Mouse (Mus musculus) G1E (cell line): ENCODE measurements around the gene Sult1b1. TPM values are rescaled to one million over a fixed set of nuclear protein-coding genes. Genes with fewer than 3 reads are reported as not detected.
"Not testable (repeated sequence)": the region's sequence is repeated elsewhere in the genome, so short reads cannot be mapped to it uniquely, and the experiment has no call there.

ENCODE experiments used
- ATAC-seq: 2 replicates; pipeline ENCODE4 v1.8.0; 2016; ENCODE audit warnings: mild to moderate bottlenecking; ENCODE audit not compliant: insufficient number of reproducible peaks, poor library complexity, low FRiP score, severe bottlenecking; ENCODE audit errors: extremely low read depth
- DNase-seq: peaks from one replicate; pipeline ENCODE4 v3.0.0; 2012; ENCODE audit warnings: low spot score
- H3K27me3 ChIP-seq: 2 replicates; pipeline ENCODE4 v1.6.1; 2012; ENCODE audit warnings: mild to moderate bottlenecking, low read length, inconsistent platforms; ENCODE audit not compliant: insufficient read depth
- H3K36me3 ChIP-seq: replicated peaks from 2 replicates; pipeline ENCODE3; 2012; ENCODE audit warnings: mild to moderate bottlenecking, inconsistent platforms
- H3K4me1 ChIP-seq: 2 replicates; pipeline ENCODE4 v1.6.1; 2012; ENCODE audit warnings: low read depth, low read length, inconsistent platforms, mixed read lengths; ENCODE audit not compliant: insufficient read depth
- H3K4me3 ChIP-seq: 2 replicates; pipeline ENCODE4 v1.5.1; 2012; ENCODE audit warnings: low read depth, mild to moderate bottlenecking, inconsistent platforms, low read length, moderate library complexity, mixed read lengths
- H3K9me3 ChIP-seq: replicated peaks from 2 replicates; pipeline ENCODE4 v1.6.1; 2012; ENCODE audit warnings: inconsistent platforms
- CTCF ChIP-seq: IDR thresholded peaks from 2 replicates; pipeline ENCODE4 v1.5.1; 2012; ENCODE audit warnings: low read depth, low read length, inconsistent platforms, mixed read lengths
- GATA1 ChIP-seq: IDR thresholded peaks from 2 replicates; pipeline ENCODE4 v1.6.1; 2012; ENCODE audit warnings: borderline replicate concordance, low read length, inconsistent platforms, mixed read lengths
- GATA2 ChIP-seq: IDR thresholded peaks from 2 replicates; pipeline ENCODE4 v1.6.1; 2012; ENCODE audit warnings: low read depth, low read length, inconsistent platforms, borderline replicate concordance
- POLR2AphosphoS5 ChIP-seq: IDR thresholded peaks from 2 replicates; pipeline ENCODE4 v1.6.1; 2012; ENCODE audit warnings: low read depth, low read length, inconsistent platforms; ENCODE audit not compliant: insufficient replicate concordance
- TAL1 ChIP-seq: conservative IDR thresholded peaks from 2 replicates; pipeline ENCODE4 v1.6.1; 2012; ENCODE audit warnings: low read depth, low read length, inconsistent platforms, mixed read lengths
- polyA plus RNA-seq: library from polyadenylated mRNA; stranded (reverse); fragments of >175 nt; gene quantifications from 2 replicates; pipeline ENCODE4 v1.2.3, GENCODE M21; 2012
- total RNA-seq, 2 experiments: library from RNA; stranded (forward) in 1 of 2; stranded (reverse) in 1 of 2; fragments of 200-1000 nt in 1 of 2; fragments of >200 nt in 1 of 2; fragmentation: Nextera tagmentation in 1 of 2; gene quantifications; 2 replicates each; pipeline ENCODE4 v1.2.3; 2014 to 2017

Sult1b1 gene
- total and polyA plus RNA-seq, 3 experiments, result 0.05 TPM; not detected in 2

DNA sequence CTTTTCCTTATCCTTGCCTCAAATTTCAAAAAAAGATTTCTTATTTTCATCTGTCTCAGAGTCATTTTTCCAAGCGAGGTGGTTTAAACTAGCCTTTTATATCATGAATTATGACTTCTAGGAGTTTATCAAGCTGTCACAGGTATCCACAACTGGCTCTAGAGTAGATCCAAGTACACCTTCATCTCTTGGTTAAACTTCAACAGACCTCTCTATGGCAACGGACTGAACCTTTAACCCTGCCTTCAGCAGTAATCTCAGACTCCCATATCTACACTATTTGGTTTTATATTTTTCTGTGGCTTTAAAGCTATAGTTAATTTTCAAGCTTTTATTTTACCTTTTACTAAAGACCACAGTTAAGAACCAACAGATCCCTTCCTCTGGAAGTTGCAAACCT is 5.7 kb downstream of the Sult1b1 start:
- no peak for DNase-seq
- Histone ChIP-seq H3K36me3 (no peaks in the 10 kb centered on the region), H3K9me3 (0 out of 2 replicates have a peak, but pooled peaks cover 3% of the 10 kb centered on the region), H3K27me3 (no peaks in the 10 kb centered on the region), H3K4me3 (no peak overlapping the region), H3K4me1 (no peaks in the 10 kb centered on the region)
- TF ChIP-seq CTCF (no peak), GATA2 (no peak), POLR2AphosphoS5 (no peak), TAL1 (no peak), GATA1 (no peak)
- ATAC-seq, result no peak

- not testable (repeated sequence) for ATAC-seq, H3K4me1 ChIP-seq, H3K9me3 ChIP-seq, H3K4me3 ChIP-seq, DNase-seq, H3K36me3 ChIP-seq, H3K27me3 ChIP-seq
Measured at GRCm38 (mm10) chr5:87523561-87523960, 14.4 kb downstream of the Sult1b1 start.

DNA sequence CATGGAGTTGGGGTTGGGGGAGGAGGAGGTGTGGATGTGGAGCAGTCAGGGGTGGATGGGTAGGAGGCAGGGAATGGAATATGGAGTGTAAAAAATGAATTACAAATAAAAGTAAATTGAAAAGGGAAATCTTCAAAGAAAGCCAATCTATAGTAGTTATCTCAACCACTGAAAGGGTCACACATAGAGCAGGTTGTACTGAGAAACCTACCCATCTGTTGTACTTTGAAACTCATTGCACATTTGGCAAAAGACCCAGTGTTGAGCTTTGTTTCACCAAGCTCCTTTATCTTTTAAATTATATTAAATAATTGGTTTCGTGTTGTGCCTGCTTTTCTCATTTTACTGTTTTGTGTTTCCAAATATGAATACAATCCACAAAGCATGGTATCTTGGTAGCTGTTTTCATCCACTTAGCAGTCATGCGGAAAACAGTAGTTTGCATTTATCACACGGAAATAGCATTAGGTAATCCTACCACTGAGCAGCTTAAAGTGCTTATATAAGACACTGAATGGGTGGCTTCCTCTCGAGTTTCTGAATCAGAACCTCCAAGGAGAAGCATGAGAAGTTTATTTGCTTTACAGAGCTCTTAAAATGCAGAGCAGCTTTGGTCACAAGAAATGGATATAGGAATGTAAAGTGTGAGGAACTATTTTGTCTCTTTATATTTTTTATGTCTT is 32.1 kb downstream of the Sult1b1 start:
- H3K36me3 ChIP-seq, result no peaks in the 10 kb centered on the region
- no peak for ATAC-seq
- no peaks in the 10 kb centered on the region for H3K9me3 ChIP-seq

GRCm38 (mm10) chr5:87502687-87503086 is 35.3 kb downstream of the Sult1b1 start:
- ATAC-seq (no peak), DNase-seq (no peak)
- H3K27me3 ChIP-seq, result no peaks in the 10 kb centered on the region
- H3K4me1 ChIP-seq, result no peaks in the 10 kb centered on the region
- no peaks in the 10 kb centered on the region for H3K9me3 ChIP-seq
- no peak for TF ChIP-seq TAL1
- TF ChIP-seq POLR2AphosphoS5, result no peak
- no peak for TF ChIP-seq GATA1
- TF ChIP-seq GATA2, result no peak
- TF ChIP-seq CTCF, result no peak
- H3K36me3 ChIP-seq, result no peaks in the 10 kb centered on the region
- H3K4me3 ChIP-seq, result no peak overlapping the region

More for the DNA sequence above, 32.1 kb downstream of the Sult1b1 start:
- Histone ChIP-seq H3K4me3 (no peak overlapping the region), H3K4me1 (no peaks in the 10 kb centered on the region), H3K27me3 (no peaks in the 10 kb centered on the region)
- DNase-seq, result no peak
- no peak for TF ChIP-seq CTCF

DNA sequence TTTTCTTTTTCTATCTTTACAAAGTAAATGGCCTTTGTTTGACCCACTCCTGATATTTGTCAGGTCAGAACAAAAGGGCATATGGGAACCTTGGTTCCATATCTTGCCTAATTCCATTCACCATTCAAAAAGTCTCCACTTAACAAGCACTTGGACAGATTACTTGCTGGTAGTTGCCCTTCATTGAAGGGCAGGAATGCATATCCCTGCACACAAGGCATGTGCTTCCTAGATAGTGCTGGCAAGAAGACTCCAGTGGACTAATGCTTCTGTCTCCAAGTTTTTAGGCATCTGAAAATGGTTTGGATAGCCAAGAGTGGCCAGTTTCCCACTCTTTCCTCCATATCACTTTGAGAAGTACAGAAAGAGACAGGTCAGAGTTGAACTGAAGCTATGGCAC is 38.7 kb downstream of the Sult1b1 start:
- Histone ChIP-seq H3K4me1 (no peaks in the 10 kb centered on the region), H3K4me3 (no peak overlapping the region), H3K36me3 (no peaks in the 10 kb centered on the region), H3K27me3 (no peaks in the 10 kb centered on the region), H3K9me3 (no peaks in the 10 kb centered on the region)
- no peak for ATAC-seq
- TF ChIP-seq GATA1, result no peak
- TF ChIP-seq GATA2, result no peak
- TF ChIP-seq CTCF, result no peak
- no peak for TF ChIP-seq TAL1
- TF ChIP-seq POLR2AphosphoS5, result no peak
- no peak for DNase-seq

DNA sequence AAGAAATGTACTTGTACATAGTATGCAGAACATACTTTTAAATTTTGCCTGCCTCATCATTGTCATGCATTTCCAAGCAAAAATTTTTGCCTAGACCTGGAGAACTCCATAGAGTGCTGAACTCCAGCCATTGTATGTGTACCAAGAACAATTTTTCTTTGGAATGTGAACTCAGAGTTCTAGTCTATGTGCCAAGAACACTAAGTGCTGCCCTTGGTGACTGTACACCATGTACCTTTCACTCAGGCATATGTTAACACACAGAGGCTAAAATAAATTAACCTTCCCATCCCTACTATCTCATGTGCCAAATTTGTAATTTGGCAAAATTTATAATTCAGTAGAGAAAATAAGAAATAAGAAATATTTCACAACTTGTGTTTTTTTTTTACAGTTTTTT is 39.1 kb downstream of the Sult1b1 start:
- H3K36me3 ChIP-seq, result no peaks in the 10 kb centered on the region
- DNase-seq (no peak), ATAC-seq (no peak)
- TF ChIP-seq GATA2 (no peak), POLR2AphosphoS5 (no peak), TAL1 (no peak), CTCF (no peak), GATA1 (no peak)
- no peak overlapping the region for H3K4me3 ChIP-seq
- no peaks in the 10 kb centered on the region for H3K9me3 ChIP-seq
- no peaks in the 10 kb centered on the region for H3K27me3 ChIP-seq
- H3K4me1 ChIP-seq, result no peaks in the 10 kb centered on the region

GRCm38 (mm10) chr5:87490771-87491170 is 47.2 kb downstream of the Sult1b1 start, which contains the start of gene Ugt2a1:
TSS of gene Ugt2a1 (minus strand) at chr5:87490871.
- ATAC-seq (no peak), DNase-seq (no peak)
- Histone ChIP-seq H3K9me3 (0 out of 2 replicates have a peak, but pooled peaks cover 2% of the 10 kb centered on the region), H3K27me3 (no peaks in the 10 kb centered on the region), H3K4me3 (no peak within 1 kb of the TSS), H3K4me1 (no peaks in the 10 kb centered on the region), H3K36me3 (no peaks in the 10 kb centered on the region)
- TF ChIP-seq POLR2AphosphoS5 (no peak), GATA2 (no peak), TAL1 (no peak), GATA1 (no peak), CTCF (no peak)

GRCm38 (mm10) chr5:87486706-87487105 is 51.3 kb downstream of the Sult1b1 start, which contains the start of gene Gm43638:
TSS of gene Gm43638 (minus strand) at chr5:87486806.
- not testable (repeated sequence) for ATAC-seq, H3K36me3 ChIP-seq, DNase-seq, H3K9me3 ChIP-seq, H3K27me3 ChIP-seq, H3K4me1 ChIP-seq, H3K4me3 ChIP-seq
